Mouse (Mus musculus) spleen, adult 2 months (tissue): ENCODE data around the gene Trpc1. TPM values are rescaled to one million over a fixed set of nuclear protein-coding genes. Genes with fewer than 3 reads are reported as not detected.

Experiments used
- DNase-seq, 2 experiments: peaks; one replicate each; pipeline versions ENCODE4 v3.0.0 to v3.0.0-alpha.2; 2012 to 2021; ENCODE audit warnings: low spot score in 2 of 2, low read depth in 1 of 2
- H3K27ac ChIP-seq: fragments of 200-500 bp; 2 replicates; pipeline ENCODE4 v1.5.1; 2012; ENCODE audit warnings: low read length, inconsistent platforms; ENCODE audit not compliant: insufficient read depth
- H3K27me3 ChIP-seq: fragments of 200-500 bp; 2 replicates; pipeline ENCODE4 v1.6.1; 2012; ENCODE audit warnings: mild to moderate bottlenecking, moderate library complexity, low read length, inconsistent platforms; ENCODE audit not compliant: control insufficient read depth, insufficient read depth
- H3K36me3 ChIP-seq: fragments of 200-500 bp; 2 replicates; pipeline ENCODE4 v1.6.1; 2012; ENCODE audit warnings: mild to moderate bottlenecking, low read length, inconsistent platforms; ENCODE audit not compliant: control insufficient read depth, insufficient read depth
- H3K4me1 ChIP-seq: fragments of 200-500 bp; 2 replicates; pipeline ENCODE4 v1.6.1; 2011; ENCODE audit warnings: inconsistent platforms; ENCODE audit not compliant: control insufficient read depth, insufficient read depth, insufficient read length
- H3K4me3 ChIP-seq: fragments of 200-500 bp; 2 replicates; pipeline ENCODE4 v1.5.1; 2011; ENCODE audit warnings: mild to moderate bottlenecking, inconsistent platforms; ENCODE audit not compliant: insufficient read depth, insufficient read length; ENCODE audit errors: extremely low read depth
- CTCF ChIP-seq: fragments of 200-500 bp; IDR thresholded peaks from 2 replicates; pipeline ENCODE4 v1.5.1; 2011; ENCODE audit warnings: mild to moderate bottlenecking, inconsistent platforms; ENCODE audit not compliant: insufficient read depth, insufficient read length, insufficient replicate concordance; ENCODE audit errors: extremely low read depth
- POLR2A ChIP-seq: fragments of 200-500 bp; IDR thresholded peaks from 2 replicates; pipeline ENCODE4 v1.6.1; 2011; ENCODE audit warnings: low read depth, low read length, inconsistent platforms
- WGBS: fragments of 180-500 bp; shearing (Covaris S2); methylation state at CpG from one replicate; pipeline ENCODE4 v1.1.7; 2018; 5-methylcytosine and 5-hydroxymethylcytosine counted together
- polyA plus RNA-seq: library from polyadenylated mRNA; depleted of rRNA; stranded (reverse); fragments of >200 nt; gene quantifications from 2 replicates; pipeline ENCODE4 v1.2.3, GENCODE M21; 2012; rRNA removed

Trpc1 gene
- polyA plus RNA-seq = 0.60 and 1.0 TPM in 2 replicates

- Histone ChIP-seq H3K36me3 (no peaks in the 10 kb centered on the region), H3K4me3 (peak within 1 kb of the TSS; percentile 58; the same call in 1 of the 2 replicates), H3K4me1 (peaks cover 5% of the 10 kb centered on the region), H3K27ac (no peak within 1 kb of the TSS), H3K27me3 (peaks cover 13% of the 10 kb centered on the region)
- DNase-seq = peak; percentile 23 to 24
- WGBS = 2% methylated on average over 53 of the region's 56 CpGs
- no peak for TF ChIP-seq CTCF
- TF ChIP-seq POLR2A = no peak
These were observed at the start of gene Trpc1 for GRCm38 (mm10) chr9:95750037-95750511. Gene Trpc1 (minus strand): TSS chr9:95750375.

GRCm38 (mm10) chr9:95796323-95796722 lies 46.1 kb upstream of the Trpc1 start:
- H3K36me3 ChIP-seq = no peaks in the 10 kb centered on the region
- no peak overlapping the region for H3K27ac ChIP-seq
- no peaks in the 10 kb centered on the region for H3K27me3 ChIP-seq
- no peak for DNase-seq
- WGBS = 76% methylated on average over 2 of the region's 2 CpGs
- no peaks in the 10 kb centered on the region for H3K4me1 ChIP-seq
- TF ChIP-seq CTCF (no peak), POLR2A (no peak)
- H3K4me3 ChIP-seq = no peak overlapping the region

- no peak for DNase-seq
- TF ChIP-seq POLR2A (no peak), CTCF (no peak)
- WGBS = 81% methylated on average over 5 of the region's 5 CpGs
- Histone ChIP-seq H3K27ac (no peak overlapping the region), H3K36me3 (no peaks in the 10 kb centered on the region), H3K27me3 (no peaks in the 10 kb centered on the region), H3K4me3 (no peak overlapping the region), H3K4me1 (no peaks in the 10 kb centered on the region)
These were observed 45.7 kb upstream of the Trpc1 start for GRCm38 (mm10) chr9:95795844-95796243.

GRCm38 (mm10) chr9:95795077-95795784 lies 45.1 kb upstream of the Trpc1 start:
- DNase-seq = no peak
- no peak overlapping the region for H3K27ac ChIP-seq
- H3K36me3 ChIP-seq = no peaks in the 10 kb centered on the region
- 92% methylated on average over 2 of the region's 2 CpGs for WGBS
- TF ChIP-seq POLR2A (no peak), CTCF (no peak)
- H3K4me1 ChIP-seq = no peaks in the 10 kb centered on the region
- no peaks in the 10 kb centered on the region for H3K27me3 ChIP-seq
- H3K4me3 ChIP-seq = no peak overlapping the region

- DNase-seq = no peak
- no peak for TF ChIP-seq CTCF
- TF ChIP-seq POLR2A = no peak
- 87% methylated on average over 15 of the region's 15 CpGs for WGBS
- Histone ChIP-seq H3K4me3 (no peak overlapping the region), H3K36me3 (no peaks in the 10 kb centered on the region), H3K4me1 (no peaks in the 10 kb centered on the region), H3K27ac (no peak overlapping the region), H3K27me3 (no peaks in the 10 kb centered on the region)
These were observed 44.0 kb upstream of the Trpc1 start for GRCm38 (mm10) chr9:95793986-95794744.

GRCm38 (mm10) chr9:95784888-95785511 lies 34.8 kb upstream of the Trpc1 start:
- Histone ChIP-seq H3K4me3 (no peak overlapping the region), H3K27ac (no peak overlapping the region), H3K27me3 (no peaks in the 10 kb centered on the region), H3K4me1 (no peaks in the 10 kb centered on the region), H3K36me3 (no peaks in the 10 kb centered on the region)
- TF ChIP-seq POLR2A (no peak), CTCF (no peak)
- DNase-seq = no peak
- 90% methylated on average over 16 of the region's 16 CpGs for WGBS
